Mouse (Mus musculus): ENCODE measurements around the gene Ablim1.

DNA sequence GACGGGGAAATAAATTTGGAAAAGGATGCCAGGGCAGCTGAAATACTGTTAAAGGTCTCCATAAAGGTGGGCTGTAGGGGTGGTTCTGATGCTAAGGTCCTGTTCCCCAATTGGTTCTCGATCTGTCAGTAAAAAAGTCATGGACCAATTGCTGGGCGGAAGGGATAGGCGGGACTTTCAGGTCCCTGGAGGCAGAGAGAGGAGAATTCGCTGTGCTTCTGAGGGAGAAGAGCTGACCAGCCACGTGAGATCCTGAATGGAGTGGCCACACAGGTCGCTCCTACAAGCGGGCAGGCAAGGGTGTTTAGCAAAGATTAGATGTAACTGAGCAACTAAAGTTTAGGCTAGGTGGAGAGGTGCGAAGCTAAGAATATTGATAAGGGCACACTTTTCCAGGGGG is 19.2 kb downstream of the Ablim1 start:
- TF ChIP-seq CTCF (IDR thresholded peaks at IDR 0.05) (no peak), POLR2A (IDR thresholded peaks at IDR 0.05; ENCODE audit: insufficient read depth, low read depth, low read length) (no peak)

All from heart, adult 2 months (tissue).